Mouse (Mus musculus) forebrain, embryonic 12.5 days (tissue): ENCODE measurements around the gene Idua. TPM values are rescaled to one million over a fixed set of nuclear protein-coding genes. Genes with fewer than 3 reads are reported as not detected.
A peak's percentile ranks its signal among the peaks of the same experiment; 100 is the strongest.

Experiments used
- ATAC-seq: fragments of 200-750 bp; cut with Nextera tagmentation; 2 replicates; pipeline ENCODE4 v1.8.0; 2017; ENCODE audit warnings: moderate TSS enrichment; ENCODE audit not compliant: low FRiP score
- H3K27ac ChIP-seq: fragments of 300-500 bp; sonication (generic); 2 replicates; pipeline ENCODE4 v1.5.1; 2016; ENCODE audit warnings: mild to moderate bottlenecking
- H3K27me3 ChIP-seq: fragments of 300-500 bp; sonication (generic); 2 replicates; pipeline ENCODE4 v1.6.1; 2016; ENCODE audit warnings: mild to moderate bottlenecking
- H3K36me3 ChIP-seq: fragments of 300-500 bp; sonication (generic); replicated peaks from 2 replicates; pipeline ENCODE4 v1.6.1; 2016; ENCODE audit warnings: mild to moderate bottlenecking
- H3K4me1 ChIP-seq: fragments of 300-500 bp; sonication (generic); 2 replicates; pipeline ENCODE4 v1.6.1; 2016
- H3K4me2 ChIP-seq: fragments of 300-500 bp; sonication (generic); 2 replicates; pipeline ENCODE4 v1.6.1; 2016; ENCODE audit warnings: mild to moderate bottlenecking, moderate library complexity
- H3K4me3 ChIP-seq: fragments of 300-500 bp; sonication (generic); replicated peaks from 2 replicates; pipeline ENCODE4 v1.5.1; 2016; ENCODE audit warnings: mild to moderate bottlenecking
- H3K9ac ChIP-seq: fragments of 300-500 bp; sonication (generic); 2 replicates; pipeline ENCODE4 v1.6.1; 2016; ENCODE audit warnings: mild to moderate bottlenecking
- H3K9me3 ChIP-seq: fragments of 300-500 bp; sonication (generic); 2 replicates; pipeline ENCODE4 v1.6.1; 2016
- WGBS: fragments of 180-500 bp; shearing (Covaris S2); methylation state at CpG from one replicate; pipeline ENCODE4 v1.1.7; 2016; 5-methylcytosine and 5-hydroxymethylcytosine counted together
- polyA plus RNA-seq: library from polyadenylated mRNA; unstranded; fragments of >200 nt; fragmentation: Nextera tagmentation; extraction: Ambion mirVana; gene quantifications from 2 replicates; pipeline ENCODE4 v1.2.1, GENCODE M21; 2016

Idua gene
- polyA plus RNA-seq, 1 experiment from 2014 or later, result 9.6 TPM

DNA sequence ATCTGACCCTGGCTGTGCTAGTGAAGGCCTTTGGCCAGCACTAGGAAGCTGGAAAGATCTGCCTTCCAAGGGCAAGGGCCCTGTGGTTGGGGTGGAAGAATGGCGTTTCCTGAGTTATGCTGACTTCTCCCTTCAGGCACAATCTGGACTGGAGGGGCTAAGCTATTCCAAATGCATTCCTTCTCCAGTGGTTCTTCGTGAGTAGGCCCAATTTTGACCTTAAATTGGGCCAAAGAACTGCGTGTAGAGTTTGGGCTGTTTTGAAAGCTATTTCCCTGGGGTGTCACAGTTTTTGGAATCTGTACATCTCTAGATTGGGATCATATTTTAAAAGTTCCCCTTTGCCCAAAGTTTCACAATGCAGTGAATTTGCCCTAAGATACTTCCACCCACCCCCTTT lies 36.4 kb downstream of the Idua start:
- 84% methylated on average over 3 of the region's 3 CpGs for WGBS
- Histone ChIP-seq H3K4me3 (no peak overlapping the region), H3K4me1 (peaks cover 57% of the 10 kb centered on the region), H3K9ac (no peak overlapping the region), H3K36me3 (no peaks in the 10 kb centered on the region), H3K9me3 (no peaks in the 10 kb centered on the region), H3K4me2 (no peak overlapping the region), H3K27ac (no peak overlapping the region), H3K27me3 (peaks cover 16% of the 10 kb centered on the region)
- ATAC-seq, result no peak

DNA sequence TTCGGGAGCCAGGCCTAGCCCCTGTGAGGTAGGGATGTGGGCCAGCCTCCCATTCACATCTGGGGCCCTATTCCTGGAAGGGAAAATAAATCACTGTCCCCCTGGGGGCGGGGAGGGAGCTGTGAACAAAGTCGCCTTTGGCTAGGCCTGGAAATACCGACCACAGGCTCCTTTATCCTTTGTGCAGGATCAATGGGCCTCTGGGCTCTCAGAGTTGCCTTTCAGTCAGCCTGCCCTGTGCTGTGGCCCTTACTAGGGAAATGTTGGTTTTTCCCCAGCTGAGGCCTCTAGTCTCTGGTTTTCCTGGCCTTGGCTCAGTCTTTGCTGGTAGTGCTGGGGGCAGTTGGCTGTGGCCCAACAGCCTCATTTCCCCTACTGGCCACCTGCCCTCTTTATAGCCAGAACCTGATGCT lies 37.2 kb downstream of the Idua start:
- Histone ChIP-seq H3K4me2 (peak overlapping the region; percentile 17), H3K27me3 (peaks cover 8% of the 10 kb centered on the region), H3K9ac (0 out of 2 replicates have a peak overlapping the region, but pooled peaks have one; percentile 9), H3K9me3 (no peaks in the 10 kb centered on the region), H3K4me3 (no peak overlapping the region), H3K27ac (peak overlapping the region; percentile 67), H3K4me1 (peaks cover 53% of the 10 kb centered on the region), H3K36me3 (no peaks in the 10 kb centered on the region; the same call in none of the 2 replicates)
- no peak for ATAC-seq
- 6% methylated on average over 4 of the region's 4 CpGs for WGBS

DNA sequence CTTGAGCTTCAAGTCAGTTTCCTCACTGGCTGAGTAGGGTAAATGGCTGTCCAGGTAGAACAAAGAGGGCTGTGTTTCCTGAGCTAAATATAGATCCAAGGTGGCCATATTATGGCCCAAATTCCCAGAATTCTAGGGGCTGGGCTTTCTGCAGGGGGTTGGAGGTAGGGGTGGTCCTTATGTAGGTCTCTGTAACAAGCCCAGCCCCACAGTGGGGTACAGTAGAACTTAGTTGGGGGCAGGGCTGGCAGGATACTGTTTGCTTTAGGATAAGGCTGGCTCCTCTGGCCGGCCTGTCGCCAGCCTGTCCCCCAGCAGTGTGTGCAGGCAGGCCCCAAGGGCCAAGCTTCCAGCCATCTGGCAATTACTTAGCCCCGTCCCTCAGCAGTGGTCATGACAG lies 40.2 kb downstream of the Idua start:
- Histone ChIP-seq H3K27me3 (no peaks in the 10 kb centered on the region), H3K4me3 (no peak overlapping the region), H3K9me3 (no peaks in the 10 kb centered on the region), H3K27ac (no peak overlapping the region), H3K4me1 (peaks cover 32% of the 10 kb centered on the region), H3K36me3 (peaks cover 18% of the 10 kb centered on the region), H3K9ac (no peak overlapping the region), H3K4me2 (no peak overlapping the region)
- no peak for ATAC-seq
- WGBS, result 72% methylated on average over 3 of the region's 3 CpGs

- no peak for ATAC-seq
- H3K27ac ChIP-seq, result no peak overlapping the region
Measured at GRCm38 (mm10) chr5:108701341-108702021, 41.4 kb downstream of the Idua start.

GRCm38 (mm10) chr5:108703754-108704626 lies 43.9 kb downstream of the Idua start:
- Histone ChIP-seq H3K27ac (no peak overlapping the region), H3K36me3 (peaks cover 40% of the 10 kb centered on the region), H3K9ac (no peak overlapping the region), H3K9me3 (no peaks in the 10 kb centered on the region), H3K4me1 (peaks cover 4% of the 10 kb centered on the region; the same call in 1 of the 2 replicates), H3K4me3 (no peak overlapping the region), H3K27me3 (no peaks in the 10 kb centered on the region), H3K4me2 (no peak overlapping the region)
- WGBS, result 84% methylated on average over 12 of the region's 12 CpGs
- no peak for ATAC-seq

More at GRCm38 (mm10) chr5:108701341-108702021, 41.4 kb downstream of the Idua start:
- H3K9ac ChIP-seq, result no peak overlapping the region
- no peaks in the 10 kb centered on the region for H3K9me3 ChIP-seq
- H3K4me1 ChIP-seq, result peaks cover 21% of the 10 kb centered on the region
- H3K36me3 ChIP-seq, result peaks cover 30% of the 10 kb centered on the region
- H3K4me3 ChIP-seq, result no peak overlapping the region
- H3K4me2 ChIP-seq, result no peak overlapping the region
- 69% methylated on average over 10 of the region's 10 CpGs for WGBS
- no peaks in the 10 kb centered on the region for H3K27me3 ChIP-seq

GRCm38 (mm10) chr5:108707758-108708157 lies 47.6 kb downstream of the Idua start:
- H3K27ac ChIP-seq, result no peak overlapping the region
- no peak overlapping the region for H3K4me3 ChIP-seq
- 90% methylated on average over 2 of the region's 2 CpGs for WGBS
- no peak overlapping the region for H3K4me2 ChIP-seq
- no peak overlapping the region for H3K9ac ChIP-seq
- H3K9me3 ChIP-seq, result no peaks in the 10 kb centered on the region
- no peaks in the 10 kb centered on the region for H3K27me3 ChIP-seq
- ATAC-seq, result no peak
- no peaks in the 10 kb centered on the region for H3K4me1 ChIP-seq
- H3K36me3 ChIP-seq, result peaks cover 40% of the 10 kb centered on the region

- no peak overlapping the region for H3K4me2 ChIP-seq
- no peak overlapping the region for H3K9ac ChIP-seq
- no peaks in the 10 kb centered on the region for H3K9me3 ChIP-seq
- WGBS, result 97% methylated on average over 1 of the region's 1 CpGs
- H3K36me3 ChIP-seq, result peaks cover 35% of the 10 kb centered on the region
- H3K4me3 ChIP-seq, result no peak overlapping the region
- no peaks in the 10 kb centered on the region for H3K27me3 ChIP-seq
- no peaks in the 10 kb centered on the region for H3K4me1 ChIP-seq
- H3K27ac ChIP-seq, result no peak overlapping the region
- no peak for ATAC-seq
Measured at GRCm38 (mm10) chr5:108708419-108708818, 48.3 kb downstream of the Idua start.

GRCm38 (mm10) chr5:108708981-108709731 lies 49.0 kb downstream of the Idua start:
- H3K9ac ChIP-seq, result no peak overlapping the region
- WGBS, result 66% methylated on average over 6 of the region's 6 CpGs
- peaks cover 34% of the 10 kb centered on the region for H3K36me3 ChIP-seq
- no peaks in the 10 kb centered on the region for H3K4me1 ChIP-seq
- no peak overlapping the region for H3K4me2 ChIP-seq
- H3K4me3 ChIP-seq, result no peak overlapping the region
- H3K9me3 ChIP-seq, result no peaks in the 10 kb centered on the region
- no peak for ATAC-seq
- no peak overlapping the region for H3K27ac ChIP-seq
- H3K27me3 ChIP-seq, result no peaks in the 10 kb centered on the region

DNA sequence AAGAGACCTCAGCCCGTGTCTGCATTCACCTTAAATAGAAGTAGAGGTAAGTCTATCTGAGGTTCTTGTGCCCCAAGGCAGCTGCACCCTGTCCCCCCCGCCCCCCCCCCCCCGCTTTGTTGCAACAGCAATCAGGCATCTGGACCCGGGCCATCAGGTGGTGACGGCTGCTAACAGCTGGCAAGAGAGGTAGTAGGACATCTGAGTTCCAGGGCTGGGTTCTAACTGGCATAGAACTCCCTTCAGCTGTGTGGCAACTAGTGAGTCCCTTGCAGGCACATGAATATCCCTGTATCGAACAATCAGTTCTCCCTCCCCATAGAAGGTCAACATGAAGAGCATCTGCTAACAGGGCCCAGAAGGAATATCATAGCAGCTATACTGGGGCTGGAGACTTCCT lies 51.8 kb downstream of the Idua start:
- H3K9ac ChIP-seq, result no peak overlapping the region
- no peak for ATAC-seq
- 0 out of 2 replicates have a peak, but pooled peaks cover 9% of the 10 kb centered on the region for H3K36me3 ChIP-seq
- H3K4me1 ChIP-seq, result no peaks in the 10 kb centered on the region
- H3K4me3 ChIP-seq, result no peak overlapping the region
- H3K4me2 ChIP-seq, result no peak overlapping the region
- no peak overlapping the region for H3K27ac ChIP-seq
- 78% methylated on average over 6 of the region's 6 CpGs for WGBS
- no peaks in the 10 kb centered on the region for H3K27me3 ChIP-seq
- no peaks in the 10 kb centered on the region for H3K9me3 ChIP-seq

DNA sequence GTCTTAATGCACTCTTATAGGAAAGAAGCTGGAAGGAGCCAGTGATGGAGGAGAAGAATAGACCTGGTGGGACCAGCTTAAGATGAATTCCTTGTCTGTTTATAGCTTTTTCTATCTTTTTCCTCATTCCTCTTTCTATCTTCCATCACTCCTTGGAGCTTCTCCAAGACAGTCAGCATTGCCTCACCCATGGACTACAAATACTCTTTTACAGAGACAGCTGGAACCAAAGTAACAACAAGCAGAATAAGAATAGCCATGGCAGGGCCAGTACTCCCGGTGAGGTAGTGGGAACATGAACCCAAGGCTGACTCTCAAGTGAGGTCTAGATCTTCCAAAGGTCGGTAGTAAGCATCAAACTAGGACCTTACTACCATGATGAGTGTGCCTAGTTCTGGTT lies 53.0 kb downstream of the Idua start:
- 0 out of 2 replicates have a peak, but pooled peaks cover 3% of the 10 kb centered on the region for H3K36me3 ChIP-seq
- no peak overlapping the region for H3K4me3 ChIP-seq
- no peak overlapping the region for H3K27ac ChIP-seq
- no peak overlapping the region for H3K9ac ChIP-seq
- 86% methylated on average over 2 of the region's 2 CpGs for WGBS
- H3K4me1 ChIP-seq, result peaks cover 5% of the 10 kb centered on the region; the same call in 1 of the 2 replicates
- H3K4me2 ChIP-seq, result no peak overlapping the region
- ATAC-seq, result no peak
- no peaks in the 10 kb centered on the region for H3K9me3 ChIP-seq
- H3K27me3 ChIP-seq, result no peaks in the 10 kb centered on the region

DNA sequence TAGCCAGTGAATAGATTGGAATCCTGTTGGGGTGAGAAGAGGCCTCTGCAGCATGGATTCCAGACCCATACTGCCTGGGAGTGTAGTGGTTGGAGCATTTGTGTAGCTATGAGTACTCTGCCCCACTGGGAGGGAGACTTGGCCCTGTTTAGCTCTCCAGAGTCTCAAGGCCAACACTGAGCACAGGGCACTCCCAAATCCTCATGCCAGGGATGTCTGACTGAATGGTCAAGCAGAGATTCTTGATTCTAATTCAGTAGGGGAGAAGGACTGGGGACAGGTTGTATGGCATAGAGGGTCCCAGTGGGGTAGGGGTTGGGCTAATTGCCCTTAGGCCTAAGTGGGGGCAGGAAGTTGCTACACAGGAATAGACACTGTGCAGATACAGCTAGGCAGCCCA lies 53.6 kb downstream of the Idua start:
- Histone ChIP-seq H3K36me3 (no peaks in the 10 kb centered on the region), H3K4me1 (peaks cover 5% of the 10 kb centered on the region; the same call in 1 of the 2 replicates), H3K27ac (no peak overlapping the region), H3K27me3 (no peaks in the 10 kb centered on the region), H3K9me3 (no peaks in the 10 kb centered on the region), H3K9ac (no peak overlapping the region), H3K4me2 (no peak overlapping the region), H3K4me3 (no peak overlapping the region)
- no peak for ATAC-seq

GRCm38 (mm10) chr5:108714149-108714548 lies 54.0 kb downstream of the Idua start:
- Histone ChIP-seq H3K4me1 (peaks cover 5% of the 10 kb centered on the region; the same call in 1 of the 2 replicates), H3K4me3 (no peak overlapping the region), H3K27ac (no peak overlapping the region), H3K36me3 (no peaks in the 10 kb centered on the region), H3K9ac (no peak overlapping the region), H3K9me3 (no peaks in the 10 kb centered on the region), H3K27me3 (no peaks in the 10 kb centered on the region), H3K4me2 (no peak overlapping the region)
- 58% methylated on average over 6 of the region's 6 CpGs for WGBS
- ATAC-seq, result no peak
